Mouse (Mus musculus) embryonic fibroblast, embryonic 13.5 days (primary cell): ENCODE measurements around the gene Usp40.

Experiments
- CTCF ChIP-seq: IDR thresholded peaks from 2 replicates; pipeline ENCODE4 v1.5.1; 2011; ENCODE audit warnings: mild to moderate bottlenecking, control low read depth, low read length, moderate library complexity, borderline replicate concordance; ENCODE audit not compliant: insufficient read depth
- POLR2A ChIP-seq: IDR thresholded peaks from 2 replicates; pipeline ENCODE4 v1.6.1; 2011; ENCODE audit warnings: low read depth, mild to moderate bottlenecking, control low read depth, low read length, moderate library complexity

DNA sequence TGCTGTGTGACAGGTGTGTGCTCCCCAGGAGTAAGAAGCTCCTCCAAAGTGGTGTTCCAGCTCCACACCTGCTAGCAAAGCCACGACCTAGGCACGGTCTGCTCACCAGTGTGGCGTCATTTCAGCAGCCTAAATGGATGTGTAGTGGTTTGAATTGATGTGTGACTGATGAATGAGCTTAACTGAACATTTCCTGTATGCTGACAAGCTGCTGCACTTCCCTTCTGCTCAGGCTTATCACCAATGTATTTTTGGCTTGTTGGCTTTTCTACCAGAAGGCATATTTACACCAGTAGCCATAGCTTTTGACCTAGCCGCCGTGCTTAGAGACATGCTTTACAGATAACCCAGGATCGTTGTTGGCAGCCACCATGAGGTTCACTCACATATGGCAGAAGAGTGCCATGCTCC is 60.7 kb downstream of the Usp40 start:
- TF ChIP-seq CTCF (no peak), POLR2A (no peak)
